Mouse (Mus musculus) C2C12 (cell line): ENCODE results near the gene Kntc1.

ENCODE experiments used
- CTCF ChIP-seq: IDR thresholded peaks from one replicate; pipeline ENCODE4 v1.5.1; 2011; ENCODE audit not compliant: control insufficient read depth, insufficient read depth, insufficient read length
- MAX ChIP-seq: IDR thresholded peaks from one replicate; pipeline ENCODE4 v1.6.1; 2011; ENCODE audit warnings: mild to moderate bottlenecking, control low read depth
- MYOG ChIP-seq: IDR thresholded peaks from one replicate; pipeline ENCODE4 v1.6.1; 2011; ENCODE audit not compliant: control insufficient read depth, insufficient read length; ENCODE audit errors: extremely low read depth
- USF1 ChIP-seq: IDR thresholded peaks from one replicate; pipeline ENCODE4 v1.6.1; 2011; ENCODE audit warnings: low read depth, mild to moderate bottlenecking, control low read depth, moderate library complexity

DNA sequence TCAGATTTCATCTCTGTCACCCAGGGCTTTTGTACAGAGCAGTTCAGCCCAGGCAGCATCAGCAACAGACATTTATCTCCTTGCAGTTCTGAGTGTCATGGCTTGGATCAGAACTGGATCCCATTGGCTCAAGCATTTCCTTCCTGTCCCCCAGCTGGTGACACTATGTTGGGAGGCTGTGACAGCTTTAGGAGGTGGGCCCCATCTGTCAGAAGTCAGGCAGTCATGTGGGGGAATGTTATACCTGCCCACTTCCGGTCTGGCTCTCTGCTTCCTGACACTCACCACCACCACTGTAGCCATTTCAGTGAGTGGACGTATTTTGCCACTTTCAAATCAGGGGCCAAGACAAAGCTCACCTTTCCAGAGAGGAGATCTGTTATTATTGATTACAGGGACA lies 101.9 kb downstream of the Kntc1 start:
- TF ChIP-seq CTCF, result no peak
- no peak for TF ChIP-seq MAX
- TF ChIP-seq USF1, result no peak
- no peak for TF ChIP-seq MYOG
